Mouse (Mus musculus): ENCODE results near the gene Ccno.
"Not testable (repeated sequence)": the region's sequence is repeated elsewhere in the genome, so short reads cannot be mapped to it uniquely, and the experiment has no call there.

Ccno gene

GRCm38 (mm10) chr13:113000576-113001318 lies 13.1 kb downstream of the Ccno start:
- DNase-seq (ENCODE audit: extremely low read depth, low read depth), result no peak

- DNase-seq (ENCODE audit: extremely low read depth, low read depth), result no peak
Measured at GRCm38 (mm10) chr13:113012683-113013082, 25.1 kb downstream of the Ccno start.

- not testable (repeated sequence) for DNase-seq (ENCODE audit: extremely low read depth, low read depth)
Measured at GRCm38 (mm10) chr13:113013174-113013953, 25.8 kb downstream of the Ccno start.

GRCm38 (mm10) chr13:113021521-113021920 lies 33.9 kb downstream of the Ccno start:
- no peak for DNase-seq (ENCODE audit: extremely low read depth, low read depth)

- no peak for DNase-seq (ENCODE audit: extremely low read depth, low read depth)
Measured at GRCm38 (mm10) chr13:113022467-113022866, 34.9 kb downstream of the Ccno start.

- DNase-seq (ENCODE audit: extremely low read depth, low read depth), result no peak
Measured at GRCm38 (mm10) chr13:113023274-113024143, 35.9 kb downstream of the Ccno start.

GRCm38 (mm10) chr13:113031351-113031750 lies 43.7 kb downstream of the Ccno start:
- DNase-seq (ENCODE audit: extremely low read depth, low read depth), result no peak

GRCm38 (mm10) chr13:113031792-113032571 lies 44.4 kb downstream of the Ccno start:
- DNase-seq (ENCODE audit: extremely low read depth, low read depth), result no peak

GRCm38 (mm10) chr13:113032831-113033230 lies 45.2 kb downstream of the Ccno start:
- DNase-seq (ENCODE audit: extremely low read depth, low read depth), result no peak

GRCm38 (mm10) chr13:113034271-113034886 lies 46.8 kb downstream of the Ccno start:
- no peak for DNase-seq (ENCODE audit: extremely low read depth, low read depth)

- peak; percentile 51 for DNase-seq (ENCODE audit: extremely low read depth, low read depth)
Measured at GRCm38 (mm10) chr13:113034950-113035421, 47.4 kb downstream of the Ccno start, which contains the start of gene Cdc20b. Gene Cdc20b (plus strand): TSS chr13:113035111.

GRCm38 (mm10) chr13:113035852-113036251 lies 48.2 kb downstream of the Ccno start:
- peak; percentile 86 for DNase-seq (ENCODE audit: extremely low read depth, low read depth)

Data from MEL-GATA-1-ER (cell line).